Mouse (Mus musculus) hindbrain, embryonic 16.5 days (tissue): ENCODE measurements around the gene Slc37a4. TPM values are rescaled to one million over a fixed set of nuclear protein-coding genes. Genes with fewer than 3 reads are reported as not detected.
"Not testable (repeated sequence)": the region's sequence is repeated elsewhere in the genome, so short reads cannot be mapped to it uniquely, and the experiment has no call there.

Experiments
- ATAC-seq: fragments of 200-750 bp; cut with Nextera tagmentation; 2 replicates; pipeline ENCODE4 v1.8.0; 2017; ENCODE audit warnings: moderate TSS enrichment, moderate library complexity
- H3K27ac ChIP-seq: fragments of 300-500 bp; sonication (generic); 2 replicates; pipeline ENCODE4 v1.5.1; 2014; ENCODE audit warnings: low read depth, mild to moderate bottlenecking, control low read depth, low read length, moderate library complexity
- H3K27me3 ChIP-seq: fragments of 300-500 bp; sonication (generic); replicated peaks from 2 replicates; pipeline ENCODE4 v1.6.1; 2014; ENCODE audit warnings: low read length; ENCODE audit not compliant: control insufficient read depth, insufficient read depth
- H3K36me3 ChIP-seq: fragments of 300-500 bp; sonication (generic); 2 replicates; pipeline ENCODE4 v1.6.1; 2014; ENCODE audit warnings: mild to moderate bottlenecking, low read length, moderate library complexity, mixed read lengths; ENCODE audit not compliant: control insufficient read depth, insufficient read depth
- H3K4me1 ChIP-seq: fragments of 300-500 bp; sonication (generic); 2 replicates; pipeline ENCODE4 v1.6.1; 2014; ENCODE audit warnings: low read depth, low read length; ENCODE audit not compliant: control insufficient read depth, insufficient read depth
- H3K4me2 ChIP-seq: fragments of 300-500 bp; sonication (generic); 2 replicates; pipeline ENCODE4 v1.6.1; 2014; ENCODE audit warnings: mild to moderate bottlenecking, low read length, control low read depth, moderate library complexity
- H3K4me3 ChIP-seq: fragments of 300-500 bp; sonication (generic); 2 replicates; pipeline ENCODE4 v1.5.1; 2014; ENCODE audit warnings: mild to moderate bottlenecking, low read length, control low read depth, moderate library complexity
- H3K9ac ChIP-seq: fragments of 300-500 bp; sonication (generic); 2 replicates; pipeline ENCODE4 v1.6.1; 2014; ENCODE audit warnings: low read depth, mild to moderate bottlenecking, control low read depth, low read length, moderate library complexity
- H3K9me3 ChIP-seq: fragments of 300-500 bp; sonication (generic); 2 replicates; pipeline ENCODE4 v1.6.1; 2014; ENCODE audit warnings: mild to moderate bottlenecking, low read length, moderate library complexity; ENCODE audit not compliant: control insufficient read depth
- WGBS: fragments of 180-500 bp; shearing (Covaris S2); extraction: QIAGEN DNeasy Blood & Tissue Kit; methylation state at CpG from one replicate; pipeline ENCODE4 v1.1.7; 2014; 5-methylcytosine and 5-hydroxymethylcytosine counted together
- polyA plus RNA-seq: library from polyadenylated mRNA; unstranded; fragments of >200 nt; fragmentation: Nextera tagmentation; extraction: Ambion mirVana; gene quantifications from 2 replicates; pipeline ENCODE4 v1.2.1, GENCODE M21; 2015

The Slc37a4 gene
- polyA plus RNA-seq, 1 experiment from 2014 or later, result 56.8 TPM

DNA sequence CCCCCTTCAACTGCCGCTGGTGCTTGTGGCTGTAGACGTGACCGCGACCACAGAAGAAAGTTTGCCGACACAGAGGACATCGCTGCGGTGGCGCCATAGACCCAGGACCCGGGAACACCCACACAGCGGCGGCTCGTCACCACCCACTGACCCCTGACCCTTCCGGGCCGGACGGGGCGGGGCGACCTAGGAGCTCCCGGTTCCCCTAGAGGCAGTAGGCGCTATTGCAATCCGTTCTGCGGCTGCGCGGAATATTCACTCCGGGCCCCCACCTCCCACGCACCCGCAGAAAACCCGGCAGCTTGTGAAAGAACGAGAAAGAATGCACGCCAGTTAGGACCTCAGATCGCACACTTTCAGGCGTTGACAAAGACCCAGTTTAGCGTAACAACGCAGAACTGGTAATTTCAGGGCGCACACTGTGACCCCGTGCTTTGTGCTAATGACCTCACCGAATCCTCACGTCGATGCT lies 21.3 kb downstream of the Slc37a4 start:
- peak overlapping the region; percentile 84 for H3K27ac ChIP-seq
- ATAC-seq, result peak; percentile 89
- peaks cover 9% of the 10 kb centered on the region for H3K4me1 ChIP-seq
- under 1% methylated on average over 38 of the region's 38 CpGs for WGBS
- H3K9me3 ChIP-seq, result no peaks in the 10 kb centered on the region
- peak overlapping the region; percentile 92 for H3K9ac ChIP-seq
- peak overlapping the region; percentile 89 for H3K4me3 ChIP-seq
- H3K4me2 ChIP-seq, result peak overlapping the region; percentile 74
- H3K36me3 ChIP-seq, result peaks cover 10% of the 10 kb centered on the region
- no peaks in the 10 kb centered on the region for H3K27me3 ChIP-seq

DNA sequence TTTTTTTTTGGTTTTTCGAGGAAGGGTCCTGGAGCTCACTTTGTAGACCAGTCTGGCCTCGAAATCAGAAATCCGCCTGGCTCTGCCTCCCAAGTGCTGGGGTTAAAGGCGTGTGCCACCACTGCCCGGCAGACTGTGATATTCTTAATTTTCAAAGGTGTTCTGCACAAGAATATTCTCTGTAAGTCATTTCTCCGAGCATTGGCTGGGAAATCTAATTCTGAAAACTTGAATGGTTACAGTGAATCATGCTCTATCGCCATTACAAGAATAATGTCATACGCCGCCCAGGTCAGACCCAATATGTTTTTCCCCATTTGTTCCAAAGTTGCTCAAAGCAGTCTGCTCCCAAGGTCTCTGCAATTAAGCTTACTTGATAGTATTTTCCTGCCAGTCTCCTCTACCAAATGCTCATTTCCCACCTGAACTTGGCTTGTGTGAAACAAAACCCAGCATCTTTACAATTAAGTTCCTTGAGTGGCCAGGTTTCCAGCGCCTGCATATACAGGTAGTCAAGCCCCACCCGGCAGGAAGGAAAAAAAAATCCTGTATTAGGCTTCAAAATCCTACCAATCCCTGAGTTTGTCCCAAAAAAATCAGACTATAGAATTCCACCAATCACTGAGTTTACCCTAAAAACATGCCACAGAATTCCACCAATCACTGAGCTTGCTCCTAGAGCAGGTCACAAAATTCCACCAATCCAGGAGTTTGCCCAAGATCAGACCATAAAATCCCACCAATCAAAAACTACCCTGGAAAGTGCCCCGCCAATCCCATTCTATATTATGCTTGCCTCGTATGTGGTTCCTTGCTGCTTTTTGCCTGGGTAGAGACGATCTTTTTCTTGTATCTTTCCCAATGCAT lies 22.1 kb downstream of the Slc37a4 start, which contains the start of gene Ccdc84:
Gene Ccdc84 (minus strand): TSS at position 51 of the 867 bp plus-strand sequence.
- Histone ChIP-seq H3K36me3 (peaks cover 6% of the 10 kb centered on the region; the same call in 1 of the 2 replicates), H3K27me3 (no peaks in the 10 kb centered on the region), H3K27ac (peak within 1 kb of the TSS; percentile 84), H3K4me1 (peaks cover 9% of the 10 kb centered on the region), H3K4me2 (peak within 1 kb of the TSS; percentile 74), H3K4me3 (peak within 1 kb of the TSS; percentile 89), H3K9me3 (no peaks in the 10 kb centered on the region), H3K9ac (peak within 1 kb of the TSS; percentile 92)
- 77% methylated on average over 14 of the region's 14 CpGs for WGBS
- ATAC-seq, result no peak

DNA sequence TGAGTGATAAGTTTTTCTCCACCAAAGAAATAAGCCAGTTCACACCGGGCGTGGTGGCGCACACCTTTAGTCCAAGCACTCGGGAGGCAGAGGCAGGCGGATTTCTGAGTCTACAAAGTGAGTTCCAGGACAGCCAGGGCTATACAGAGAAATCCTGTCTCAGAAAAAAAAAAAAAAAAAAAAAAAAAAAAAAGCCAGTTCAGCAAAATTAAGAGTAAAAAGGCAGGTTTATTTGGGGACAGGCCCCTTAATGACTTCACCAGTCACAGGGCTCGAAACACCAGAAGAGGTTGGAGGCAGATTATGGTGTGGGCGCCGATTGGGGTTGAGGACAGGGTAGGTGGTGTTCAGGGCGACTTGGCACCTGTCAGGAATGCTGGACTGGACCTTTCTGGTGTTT lies 23.1 kb downstream of the Slc37a4 start:
- not testable (repeated sequence) for H3K4me1 ChIP-seq, H3K9me3 ChIP-seq, H3K9ac ChIP-seq, H3K36me3 ChIP-seq, H3K27ac ChIP-seq, H3K27me3 ChIP-seq, H3K4me3 ChIP-seq, H3K4me2 ChIP-seq, ATAC-seq
- 96% methylated on average over 9 of the region's 9 CpGs for WGBS

DNA sequence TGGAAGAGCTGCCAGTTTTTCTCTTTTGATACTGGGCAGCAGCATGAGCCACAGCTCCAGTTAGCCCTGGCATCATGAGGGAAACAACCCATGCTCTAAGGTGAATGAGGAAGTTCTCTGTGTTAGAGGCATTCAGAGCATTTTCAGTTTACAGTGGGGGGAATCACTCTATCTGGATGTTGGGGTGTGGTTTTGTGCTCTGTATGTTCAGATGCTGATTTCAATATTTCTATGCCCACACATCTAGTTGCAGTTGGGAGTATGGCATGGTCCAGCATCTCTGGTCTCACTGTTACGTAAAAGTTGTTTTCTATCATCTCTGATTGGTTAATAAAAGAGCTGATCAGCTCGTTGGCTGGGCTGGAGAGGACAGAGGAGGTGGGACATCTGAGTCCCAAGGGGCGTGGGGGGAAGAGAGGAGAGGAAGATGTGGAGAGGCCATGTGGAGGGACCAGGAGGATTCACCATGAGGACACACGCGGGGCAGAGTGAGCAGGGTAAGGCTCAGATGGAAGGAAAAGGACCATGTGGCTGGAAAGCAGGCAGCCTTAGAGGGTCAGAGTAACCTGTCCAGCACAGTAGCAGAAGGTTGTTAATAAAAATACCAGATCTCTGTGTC lies 23.7 kb downstream of the Slc37a4 start:
- ATAC-seq, result no peak
- Histone ChIP-seq H3K4me3 (no peak overlapping the region), H3K36me3 (no peaks in the 10 kb centered on the region), H3K4me1 (peaks cover 9% of the 10 kb centered on the region), H3K9me3 (no peaks in the 10 kb centered on the region), H3K27ac (no peak overlapping the region), H3K4me2 (no peak overlapping the region), H3K9ac (no peak overlapping the region), H3K27me3 (no peaks in the 10 kb centered on the region)
- 76% methylated on average over 5 of the region's 5 CpGs for WGBS

DNA sequence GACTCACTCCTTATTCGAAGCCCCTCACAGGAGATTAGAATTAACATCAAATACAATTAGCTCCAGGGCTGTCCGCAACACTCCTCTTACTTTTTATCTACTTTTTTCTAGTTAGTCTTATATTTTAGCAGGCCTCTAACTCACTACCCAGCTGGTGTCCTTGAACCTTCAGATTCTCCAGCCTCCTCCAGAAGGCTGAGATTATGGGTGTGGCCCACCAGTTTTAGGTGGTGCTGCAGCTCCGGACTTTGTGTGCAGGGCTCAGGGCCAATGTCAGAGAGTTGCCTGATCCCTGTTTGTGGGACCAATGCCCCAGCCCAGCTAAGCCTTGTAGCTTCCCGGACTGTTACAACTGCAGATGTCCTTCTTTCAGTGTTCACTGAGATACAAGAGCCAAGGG lies 26.9 kb downstream of the Slc37a4 start:
- 91% methylated on average over 4 of the region's 4 CpGs for WGBS
- Histone ChIP-seq H3K4me2 (no peak overlapping the region), H3K4me1 (no peaks in the 10 kb centered on the region; the same call in 1 of the 2 replicates), H3K9me3 (no peaks in the 10 kb centered on the region), H3K27me3 (no peaks in the 10 kb centered on the region), H3K36me3 (no peaks in the 10 kb centered on the region), H3K27ac (no peak overlapping the region), H3K9ac (no peak overlapping the region), H3K4me3 (no peak overlapping the region)
- ATAC-seq, result no peak

DNA sequence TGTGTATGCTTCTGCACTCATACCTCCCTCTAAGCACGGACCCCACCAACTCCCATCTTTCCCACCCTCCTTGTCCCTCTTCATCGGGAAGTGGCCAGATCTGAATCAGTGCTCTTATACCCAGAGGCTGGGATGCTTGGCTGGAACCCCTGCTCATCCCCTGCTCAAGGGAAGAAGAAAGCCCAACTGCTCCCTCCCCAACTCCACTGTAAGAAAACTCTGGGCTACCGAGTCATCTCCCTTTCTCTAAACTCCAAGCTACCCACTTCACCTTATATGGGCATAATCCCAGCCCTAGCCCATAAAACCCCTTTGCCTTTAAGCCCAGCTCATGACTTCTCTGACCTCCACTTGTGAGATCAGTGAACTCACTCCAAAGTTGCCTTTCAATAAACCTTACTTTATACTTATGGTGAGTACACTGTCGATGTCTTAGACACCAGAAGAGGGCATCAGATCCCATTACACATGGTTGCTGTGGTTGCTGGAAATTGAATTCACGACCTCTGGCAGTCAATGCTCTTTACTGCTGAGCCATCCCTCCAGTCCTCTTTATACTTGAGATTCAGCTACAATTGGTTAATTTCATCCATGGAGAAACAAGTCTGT lies 36.0 kb downstream of the Slc37a4 start:
- Histone ChIP-seq H3K9me3 (no peaks in the 10 kb centered on the region), H3K27me3 (no peaks in the 10 kb centered on the region), H3K27ac (no peak overlapping the region), H3K4me2 (no peak overlapping the region), H3K9ac (no peak overlapping the region), H3K4me3 (no peak overlapping the region), H3K36me3 (no peaks in the 10 kb centered on the region), H3K4me1 (no peaks in the 10 kb centered on the region)
- 65% methylated on average over 5 of the region's 5 CpGs for WGBS
- ATAC-seq, result no peak

DNA sequence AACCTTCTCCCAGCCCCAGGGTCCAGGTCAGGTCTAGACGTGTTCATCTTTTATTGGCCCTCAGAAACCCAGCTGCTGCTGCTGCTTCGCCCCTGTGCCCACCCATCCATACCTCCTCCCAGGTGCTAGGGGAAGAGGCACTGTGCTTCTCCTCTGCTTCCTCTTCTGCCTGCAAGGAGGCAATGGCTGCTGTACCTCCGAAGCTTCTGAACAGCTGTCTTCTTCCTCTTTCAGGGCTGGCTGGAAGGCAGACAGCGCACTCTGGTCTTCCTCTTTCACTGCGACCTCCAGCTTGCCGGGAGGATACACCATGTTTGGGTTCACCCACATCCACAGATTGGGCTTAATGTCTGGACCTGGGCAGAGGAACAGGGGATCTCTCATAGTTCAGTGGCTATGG lies 39.1 kb downstream of the Slc37a4 start:
- Histone ChIP-seq H3K4me3 (no peak overlapping the region), H3K27ac (no peak overlapping the region), H3K4me1 (no peaks in the 10 kb centered on the region), H3K9ac (no peak overlapping the region), H3K27me3 (no peaks in the 10 kb centered on the region), H3K36me3 (no peaks in the 10 kb centered on the region), H3K4me2 (no peak overlapping the region), H3K9me3 (no peaks in the 10 kb centered on the region)
- WGBS, result 86% methylated on average over 6 of the region's 6 CpGs
- no peak for ATAC-seq

DNA sequence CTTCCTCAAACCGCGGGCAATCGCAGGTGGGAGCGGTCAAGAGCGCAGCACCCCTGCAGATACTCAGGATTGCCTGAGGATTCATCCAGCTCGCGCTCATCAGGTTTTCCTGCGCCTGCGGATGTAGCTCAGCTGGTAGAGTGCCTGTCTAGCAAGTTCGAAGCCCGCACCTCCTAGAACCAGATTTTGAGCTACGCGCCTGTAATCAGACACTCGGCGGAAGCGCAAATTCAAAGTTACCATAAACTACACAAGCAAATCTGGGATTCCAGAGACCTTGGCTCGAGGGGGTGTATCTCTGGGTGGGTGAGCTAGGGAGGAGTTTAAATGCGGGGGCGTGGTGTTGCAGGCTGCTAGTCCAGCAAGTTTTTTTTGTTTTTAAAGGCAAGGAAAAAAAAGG lies 44.3 kb downstream of the Slc37a4 start, which contains the start of gene Foxr1:
Gene Foxr1 (minus strand): TSS at position 176 of the 400 bp plus-strand sequence.
- Histone ChIP-seq H3K9me3 (no peaks in the 10 kb centered on the region), H3K36me3 (no peaks in the 10 kb centered on the region), H3K27ac (no peak within 1 kb of the TSS), H3K27me3 (no peaks in the 10 kb centered on the region), H3K9ac (no peak within 1 kb of the TSS), H3K4me3 (no peak within 1 kb of the TSS), H3K4me1 (no peaks in the 10 kb centered on the region), H3K4me2 (no peak within 1 kb of the TSS)
- ATAC-seq, result no peak
- 78% methylated on average over 19 of the region's 19 CpGs for WGBS
